In genomic region chr6:141853616-141854015, GRCm38 (mm10) we compare ENCODE assay signal across 32 mouse cellular contexts. TPM values are rescaled to one million over a fixed set of nuclear protein-coding genes. Genes with fewer than 3 reads are reported as not detected.
DNase-seq lines count a peak whose midpoint lies in the region; ATAC-seq and TF ChIP-seq lines count a peak whose summit lies in the region.
"Had no signal": no experiment of that assay in that cellular context is flagged by ENCODE, and none has a peak within 500 bp of the region (broad histone marks: within the 10 kb centered on the region; RNA-seq: fewer than 3 reads in every experiment).

No protein-coding gene starts in this region.

- H3K27me3 ChIP-seq in embryonic facial prominence, embryonic 14.5 days (replicated peaks; ENCODE audit: control insufficient read depth, insufficient read depth, low read length), result no peaks in the 10 kb centered on the region
- no peaks in the 10 kb centered on the region for H3K27me3 ChIP-seq in embryonic facial prominence, embryonic 10.5 days (replicated peaks; ENCODE audit: low read depth, poor library complexity, severe bottlenecking)
- no peaks in the 10 kb centered on the region for H3K27me3 ChIP-seq in Patski
- H3K27me3 ChIP-seq: CH12.LX; embryonic facial prominence, embryonic 15.5 days; heart, embryonic 12.5 days; heart, embryonic 15.5 days; hindbrain, embryonic 13.5 days; intestine, embryonic 15.5 days had no signal

- CTCF ChIA-PET in Patski (lab: Charles Lee), result interaction anchor here (1.1 kb wide), 1 partner anchor 392 kb away, joined by 3 read pairs; no protein-coding TSS in a partner anchor

- TF ChIP-seq CTCF in left cerebral cortex, adult 2 months (IDR thresholded peaks at IDR 0.05), result no peak
- no peak for TF ChIP-seq CTCF in Patski (IDR thresholded peaks at IDR 0.05)

- H3K4me3 ChIP-seq in embryonic facial prominence, embryonic 14.5 days (ENCODE audit: low read depth, low read length), result no peak overlapping the region
- H3K4me3 ChIP-seq in embryonic facial prominence, embryonic 10.5 days, result no peak overlapping the region
- H3K4me3 ChIP-seq in left cerebral cortex, adult 2 months, result peak overlapping the region; percentile 15; the same call in 1 of the 2 replicates
- H3K4me3 ChIP-seq: embryonic facial prominence, embryonic 15.5 days; gastrocnemius, adult 2 months; heart, embryonic 12.5 days; heart, embryonic 15.5 days; hindbrain, embryonic 10.5 days; hindbrain, embryonic 13.5 days; intestine, embryonic 15.5 days had no signal

- intact Hi-C loops in left cerebral cortex, adult 2 months (cut with DNase I), result no loop called here

- 46% methylated on average over 2 of the region's 2 CpGs for WGBS in embryonic facial prominence, embryonic 14.5 days
- WGBS in embryonic facial prominence, embryonic 10.5 days, result 48% methylated on average over 2 of the region's 2 CpGs

- POLR2A ChIA-PET in Patski (lab: Charles Lee), result no interaction called here

- H3K4me1 ChIP-seq in embryonic facial prominence, embryonic 14.5 days (ENCODE audit: control insufficient read depth, insufficient read depth, low read length), result no peaks in the 10 kb centered on the region; the same call in 1 of the 2 replicates
- H3K4me1 ChIP-seq in embryonic facial prominence, embryonic 10.5 days, result no peaks in the 10 kb centered on the region
- H3K4me1 ChIP-seq: embryonic facial prominence, embryonic 15.5 days; heart, embryonic 12.5 days; heart, embryonic 15.5 days; hindbrain, embryonic 10.5 days; hindbrain, embryonic 13.5 days; intestine, embryonic 15.5 days had no signal

- no peak for ATAC-seq in embryonic facial prominence, embryonic 14.5 days (ENCODE audit: low read depth)
- peak; percentile 85 for ATAC-seq in Patski
- ATAC-seq: activated CD4-positive, CD25-positive, alpha-beta regulatory T cell, adult 4 months; forebrain, embryonic 14.5 days; forebrain, postnatal 0 days; hindbrain, embryonic 16.5 days; intestine, embryonic 15.5 days had no signal

- H3K27ac ChIP-seq in embryonic facial prominence, embryonic 14.5 days (replicated peaks; ENCODE audit: low read depth, low read length), result no peak overlapping the region
- H3K27ac ChIP-seq in embryonic facial prominence, embryonic 10.5 days (replicated peaks), result no peak overlapping the region
- peak overlapping the region; percentile 70 for H3K27ac ChIP-seq in left cerebral cortex, adult 2 months
- H3K27ac ChIP-seq: embryonic facial prominence, embryonic 15.5 days; gastrocnemius, adult 2 months; heart, embryonic 15.5 days; hindbrain, embryonic 10.5 days; hindbrain, embryonic 13.5 days; intestine, embryonic 15.5 days had no signal

- no peak overlapping the region for H3K9ac ChIP-seq in embryonic facial prominence, embryonic 14.5 days (ENCODE audit: low read depth, low read length)
- H3K9ac ChIP-seq: embryonic facial prominence, embryonic 15.5 days; forebrain, postnatal 0 days; heart, embryonic 12.5 days; heart, embryonic 15.5 days; hindbrain, embryonic 13.5 days; intestine, embryonic 15.5 days had no signal

- in situ Hi-C loops in Patski (cut with MboI; ENCODE audit: low pct_unique_long_range_greater_than_20kb), result no loop called here

- no peaks in the 10 kb centered on the region for H3K9me3 ChIP-seq in embryonic facial prominence, embryonic 14.5 days (ENCODE audit: control insufficient read depth, low read length)
- H3K9me3 ChIP-seq in embryonic facial prominence, embryonic 10.5 days, result no peaks in the 10 kb centered on the region
- H3K9me3 ChIP-seq: embryonic facial prominence, embryonic 15.5 days; G1E; heart, embryonic 12.5 days; heart, embryonic 15.5 days; hindbrain, embryonic 10.5 days; hindbrain, embryonic 13.5 days; intestine, embryonic 15.5 days had no signal

- H3K4me2 ChIP-seq in embryonic facial prominence, embryonic 14.5 days (ENCODE audit: low read depth, low read length), result no peak overlapping the region
- H3K4me2 ChIP-seq: embryonic facial prominence, embryonic 15.5 days; heart, embryonic 12.5 days; heart, embryonic 15.5 days; hindbrain, embryonic 13.5 days; intestine, embryonic 15.5 days had no signal

- H3K36me3 ChIP-seq in embryonic facial prominence, embryonic 14.5 days (ENCODE audit: control insufficient read depth, insufficient read depth, low read length), result no peaks in the 10 kb centered on the region
- H3K36me3 ChIP-seq in embryonic facial prominence, embryonic 10.5 days (replicated peaks), result no peaks in the 10 kb centered on the region
- H3K36me3 ChIP-seq: embryonic facial prominence, embryonic 15.5 days; G1E; heart, embryonic 12.5 days; heart, embryonic 15.5 days; hindbrain, embryonic 10.5 days; hindbrain, embryonic 13.5 days; intestine, embryonic 15.5 days had no signal

- DNase-seq in embryonic facial prominence, embryonic 14.5 days (ENCODE audit: low spot score), result peak; percentile 3
- no peak for DNase-seq in embryonic facial prominence, embryonic 10.5 days (ENCODE audit: low spot score)
- no peak for DNase-seq in left cerebral cortex, adult 2 months (ENCODE audit: extremely low spot score in 1 of 2, low spot score in 2 of 2)
- no peak for DNase-seq in left cerebral cortex, adult 11 months (ENCODE audit: low spot score)
- DNase-seq in Patski (ENCODE audit: low read depth, low spot score), result no peak
- no peak for DNase-seq in ovary, postnatal 14 days (ENCODE audit: low spot score)
- DNase-seq: adrenal gland, adult 8-10 months; adrenal gland, postnatal 25 days; B cell, adult 2 months; cerebellum, adult 11-12 months; cerebellum, adult 8-10 months; cerebellum, postnatal 10 days; cerebellum, postnatal 36 days; forebrain, postnatal 0 days; gastrocnemius, adult 2 months; gastrocnemius, postnatal 14 days; heart, adult 11 months; heart, postnatal 10 days; heart, postnatal 36 days had no signal

RNA-seq across cellular contexts. Expression of gene Slco1a4, which starts 2.4 kb away (rescaled TPM):
- 0.37 and 0.47 TPM in 2 replicates for polyA plus RNA-seq in embryonic facial prominence, embryonic 14.5 days (2014; fragmentation: Nextera tagmentation; extraction: Ambion mirVana)
- polyA plus RNA-seq in embryonic facial prominence, embryonic 10.5 days (2016; fragmentation: Nextera tagmentation; extraction: Ambion mirVana), result not detected in 2 replicates
- 10 to 100 TPM; 29.0 to 49.8 TPM for total RNA-seq in left cerebral cortex, adult 2 months (2021)
- 0.05 TPM for polyA plus RNA-seq in Patski (2021)
- total RNA-seq: CH12.LX had no signal
- polyA plus RNA-seq: embryonic facial prominence, embryonic 11.5 days; forebrain, embryonic 11.5 days; G1E; heart, embryonic 12.5 days; hindbrain, embryonic 10.5 days; intestine, embryonic 15.5 days had no signal
